Mouse (Mus musculus): ENCODE results near the gene Cfdp1. TPM values are rescaled to one million over a fixed set of nuclear protein-coding genes. Genes with fewer than 3 reads are reported as not detected.

Cfdp1 gene
- total RNA-seq, 2 experiments from 2014 or later, result 76.3 to 81.2 TPM

DNA sequence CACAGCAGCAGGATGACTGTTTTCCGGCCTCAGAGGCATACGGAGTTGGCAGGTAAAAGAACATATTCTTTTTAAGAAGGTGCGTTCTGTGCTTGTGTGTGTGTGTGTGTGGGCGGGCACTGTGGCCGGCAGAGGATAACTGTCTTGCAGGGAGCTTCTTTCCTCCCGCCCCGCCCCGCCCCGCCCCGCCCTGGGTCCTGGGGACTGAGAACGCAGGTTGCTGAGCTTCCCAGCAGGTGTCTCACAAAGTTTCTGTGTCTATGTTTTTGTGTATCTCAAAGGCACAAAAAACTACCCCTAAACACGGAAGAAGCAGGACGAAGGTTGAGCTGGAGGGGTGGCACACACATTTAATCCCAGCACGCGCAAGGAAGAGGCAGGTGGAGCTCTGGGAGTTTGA, 84.8 kb downstream of the Cfdp1 start:
- no peak for TF ChIP-seq CTCF (conservative IDR thresholded peaks at IDR 0.05)
- peak overlapping the region; percentile 74 for H3K27ac ChIP-seq
- DNase-seq (ENCODE audit: low spot score in 2 of 2), result no peak
- no peak overlapping the region for H3K4me3 ChIP-seq

- H3K4me3 ChIP-seq, result no peak overlapping the region
- no peak for DNase-seq (ENCODE audit: low spot score in 2 of 2)
- no peak for TF ChIP-seq CTCF (conservative IDR thresholded peaks at IDR 0.05)
- H3K27ac ChIP-seq, result no peak overlapping the region; the same call in 1 of the 2 replicates
These were observed 85.4 kb downstream of the Cfdp1 start for GRCm38 (mm10) chr8:111768651-111769050.

DNA sequence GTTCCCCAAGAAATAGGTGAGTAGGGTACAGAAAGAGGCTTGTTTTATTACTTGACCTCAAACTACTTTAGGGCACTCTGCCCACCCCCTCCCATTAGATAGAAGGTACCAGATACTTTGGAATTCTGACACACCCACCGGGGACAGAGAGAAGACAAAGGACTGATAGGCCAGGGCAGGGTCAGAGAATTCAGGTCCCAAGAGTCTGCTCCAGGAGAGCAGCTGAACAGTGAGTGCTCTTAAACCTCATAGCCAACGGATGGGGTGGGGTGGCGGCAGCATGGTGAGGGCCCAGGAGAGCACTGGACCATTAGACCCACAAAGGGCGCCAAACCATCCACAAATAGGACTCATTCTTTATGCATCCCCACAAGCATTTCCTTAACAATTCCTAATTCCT, 88.5 kb downstream of the Cfdp1 start:
- TF ChIP-seq CTCF (conservative IDR thresholded peaks at IDR 0.05), result no peak
- Histone ChIP-seq H3K4me3 (no peak overlapping the region), H3K27ac (no peak overlapping the region)
- DNase-seq (ENCODE audit: low spot score in 2 of 2), result no peak

GRCm38 (mm10) chr8:111765096-111765495, 89.0 kb downstream of the Cfdp1 start:
- DNase-seq (ENCODE audit: low spot score in 2 of 2), result no peak
- TF ChIP-seq CTCF (conservative IDR thresholded peaks at IDR 0.05), result no peak
- no peak overlapping the region for H3K27ac ChIP-seq
- no peak overlapping the region for H3K4me3 ChIP-seq

- Histone ChIP-seq H3K4me3 (no peak overlapping the region), H3K27ac (no peak overlapping the region)
- no peak for TF ChIP-seq CTCF (conservative IDR thresholded peaks at IDR 0.05)
- no peak for DNase-seq (ENCODE audit: low spot score in 2 of 2)
These were observed 93.4 kb downstream of the Cfdp1 start for GRCm38 (mm10) chr8:111760708-111761107.

DNA sequence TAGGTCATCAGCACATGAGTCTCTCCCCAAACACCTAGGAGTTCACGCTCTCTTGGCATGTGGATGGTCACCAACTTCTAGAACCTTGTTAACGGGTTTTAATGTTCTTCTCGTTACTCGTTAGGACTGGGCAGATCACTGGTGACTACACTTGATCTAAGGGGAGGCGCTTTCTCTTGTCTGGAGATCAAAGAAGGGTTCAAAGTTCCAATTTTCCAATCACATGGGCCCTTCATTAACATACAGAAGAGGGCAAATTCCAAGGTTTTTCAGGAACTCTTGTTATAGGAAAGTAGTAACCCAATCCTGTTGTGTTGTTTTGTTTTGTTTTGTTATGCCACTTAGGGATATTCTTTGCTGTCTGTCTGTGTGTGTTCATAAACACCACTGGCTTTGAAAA, 95.3 kb downstream of the Cfdp1 start:
- no peak for DNase-seq (ENCODE audit: low spot score in 2 of 2)
- Histone ChIP-seq H3K4me3 (no peak overlapping the region), H3K27ac (no peak overlapping the region)
- no peak for TF ChIP-seq CTCF (conservative IDR thresholded peaks at IDR 0.05)

DNA sequence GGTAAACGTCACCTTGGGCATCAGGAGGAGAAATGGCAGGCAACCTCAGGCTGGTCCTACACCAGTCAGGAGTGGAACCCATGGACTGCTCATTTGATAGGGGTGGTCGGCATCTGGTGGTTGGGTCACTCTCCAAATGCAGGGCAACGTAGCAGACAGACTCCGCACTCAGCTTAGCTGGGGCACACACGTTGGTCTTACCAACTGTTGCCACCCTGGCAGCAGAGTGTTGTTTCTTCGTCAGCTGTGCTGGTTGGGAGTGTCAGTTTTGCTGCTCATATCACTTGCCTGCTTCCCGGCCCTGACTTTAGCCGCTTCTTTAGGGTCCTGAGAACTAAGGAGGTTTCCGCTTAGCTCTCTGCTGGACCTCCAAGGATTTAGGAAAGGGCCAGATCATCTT, 96.5 kb downstream of the Cfdp1 start:
- no peak overlapping the region for H3K4me3 ChIP-seq
- DNase-seq (ENCODE audit: low spot score in 2 of 2), result no peak
- no peak overlapping the region for H3K27ac ChIP-seq
- TF ChIP-seq CTCF (conservative IDR thresholded peaks at IDR 0.05), result no peak

DNA sequence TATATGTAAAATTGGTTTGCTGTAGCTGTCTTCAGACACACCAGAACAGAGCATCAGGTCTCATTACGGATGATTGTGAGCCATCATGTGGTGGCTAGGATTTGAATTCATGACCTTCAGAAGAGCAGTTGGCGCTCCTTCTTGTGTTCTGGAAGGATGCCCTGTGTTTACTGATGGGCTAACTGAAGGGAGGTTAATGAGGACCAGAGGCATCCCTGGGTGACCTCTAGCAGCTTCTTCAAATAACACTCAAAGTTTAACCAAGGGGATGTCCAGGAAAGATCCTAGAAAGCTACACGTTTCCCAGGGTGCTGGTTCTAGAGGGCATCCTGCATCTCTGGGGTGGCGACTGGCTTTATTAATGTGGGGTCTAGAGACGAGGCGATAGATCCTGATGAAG, 99.4 kb downstream of the Cfdp1 start:
- no peak for TF ChIP-seq CTCF (conservative IDR thresholded peaks at IDR 0.05)
- DNase-seq (ENCODE audit: low spot score in 2 of 2), result no peak
- Histone ChIP-seq H3K4me3 (no peak overlapping the region), H3K27ac (no peak overlapping the region)

DNA sequence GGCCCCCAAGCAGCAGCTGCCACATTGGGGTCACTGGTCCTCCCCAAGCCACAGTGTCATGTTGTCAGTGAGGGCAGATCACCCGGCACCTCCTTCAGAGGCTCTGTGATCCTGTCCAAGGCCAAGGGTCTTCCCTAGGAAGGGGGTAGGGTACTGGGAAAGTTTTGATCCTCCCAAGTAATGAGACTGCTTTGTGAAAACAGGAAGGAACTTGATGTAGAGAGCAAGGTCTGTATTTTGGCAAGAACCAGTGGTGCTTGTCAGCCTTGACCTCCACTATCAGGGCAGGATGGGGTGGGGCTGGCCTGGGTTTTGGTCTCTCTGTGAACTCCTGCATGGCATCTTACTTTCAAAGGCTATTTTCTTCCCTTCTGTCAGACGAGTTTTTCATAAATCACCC, 100.0 kb downstream of the Cfdp1 start:
- DNase-seq (ENCODE audit: low spot score in 2 of 2), result no peak
- Histone ChIP-seq H3K27ac (no peak overlapping the region), H3K4me3 (no peak overlapping the region)
- TF ChIP-seq CTCF (conservative IDR thresholded peaks at IDR 0.05), result no peak

DNA sequence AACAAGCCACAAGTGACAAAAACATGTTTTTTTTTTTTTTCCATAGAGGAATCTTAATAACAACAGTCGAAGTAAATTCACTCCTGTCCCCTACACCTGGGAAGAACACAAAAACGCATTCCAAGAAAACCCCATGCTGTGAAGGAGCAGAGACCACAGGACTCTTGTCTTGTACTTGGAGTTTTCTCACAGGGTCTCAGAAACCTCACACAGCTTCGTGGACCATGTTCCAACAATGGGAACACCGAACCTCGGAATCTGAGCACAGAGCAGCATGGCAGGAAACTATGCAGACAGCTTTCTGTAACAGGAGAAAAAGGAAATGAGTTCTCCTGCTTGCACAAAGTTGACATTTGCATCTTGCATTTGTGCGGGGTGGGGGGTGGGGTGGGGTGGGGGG, 105.3 kb downstream of the Cfdp1 start:
- Histone ChIP-seq H3K27ac (no peak overlapping the region), H3K4me3 (no peak overlapping the region)
- no peak for TF ChIP-seq CTCF (conservative IDR thresholded peaks at IDR 0.05)
- no peak for DNase-seq (ENCODE audit: low spot score in 2 of 2)

GRCm38 (mm10) chr8:111747866-111748649, 106.0 kb downstream of the Cfdp1 start:
- TF ChIP-seq CTCF (conservative IDR thresholded peaks at IDR 0.05), result no peak
- no peak overlapping the region for H3K4me3 ChIP-seq
- H3K27ac ChIP-seq, result no peak overlapping the region
- DNase-seq (ENCODE audit: low spot score in 2 of 2), result no peak

DNA sequence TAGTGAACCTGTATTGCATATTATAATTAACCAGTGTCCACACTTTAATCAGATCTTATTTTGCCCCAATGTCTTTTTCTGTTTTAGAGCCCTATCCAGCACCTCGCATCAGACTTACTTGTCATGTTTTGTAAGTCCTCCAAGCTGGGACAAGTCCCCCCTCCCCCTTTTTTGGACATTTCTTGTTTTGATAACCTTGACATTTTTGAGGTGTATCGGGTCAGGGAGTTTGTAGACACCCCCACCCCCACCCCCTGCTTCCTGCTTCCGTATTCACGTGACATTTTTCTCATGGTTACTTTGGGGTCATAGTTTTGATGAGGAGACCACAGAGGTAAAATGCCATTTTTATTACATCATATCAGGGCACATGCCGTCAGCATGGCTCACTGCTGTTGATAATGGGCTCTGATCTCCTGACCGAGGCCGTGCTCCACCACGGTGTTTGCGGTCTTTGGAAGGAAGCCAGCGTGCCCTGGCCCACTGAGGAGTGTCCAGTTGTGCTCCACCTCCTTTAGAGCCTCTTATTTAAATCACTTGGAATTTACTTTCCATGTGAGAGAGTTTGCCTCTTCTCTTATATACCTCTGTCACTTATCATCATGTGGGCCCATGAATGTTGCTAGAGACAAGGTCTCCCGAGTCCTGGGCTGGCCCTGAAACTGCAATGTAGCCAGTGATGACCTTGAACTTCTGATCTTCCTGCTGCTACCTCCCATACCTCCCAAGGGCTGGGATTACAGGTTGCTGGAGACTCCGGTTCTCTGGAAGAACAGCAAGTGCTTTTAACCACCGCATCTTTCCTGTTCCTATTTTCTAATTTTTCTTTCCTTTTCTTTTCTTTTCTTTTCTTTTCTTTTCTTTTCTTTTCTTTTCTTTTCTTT, 107.3 kb downstream of the Cfdp1 start:
- no peak overlapping the region for H3K4me3 ChIP-seq
- H3K27ac ChIP-seq, result no peak overlapping the region
- no peak for DNase-seq (ENCODE audit: low spot score in 2 of 2)
- TF ChIP-seq CTCF (conservative IDR thresholded peaks at IDR 0.05), result no peak

- Histone ChIP-seq H3K4me3 (peak overlapping the region; percentile 33), H3K27ac (peak overlapping the region; percentile 67)
- TF ChIP-seq CTCF (conservative IDR thresholded peaks at IDR 0.05), result no peak
- peak; percentile 55 to 65 for DNase-seq (ENCODE audit: low spot score in 2 of 2)
These were observed 108.3 kb downstream of the Cfdp1 start for GRCm38 (mm10) chr8:111745591-111746418.
